Mouse (Mus musculus): ENCODE data around the gene Pigh.

The Pigh gene

DNA sequence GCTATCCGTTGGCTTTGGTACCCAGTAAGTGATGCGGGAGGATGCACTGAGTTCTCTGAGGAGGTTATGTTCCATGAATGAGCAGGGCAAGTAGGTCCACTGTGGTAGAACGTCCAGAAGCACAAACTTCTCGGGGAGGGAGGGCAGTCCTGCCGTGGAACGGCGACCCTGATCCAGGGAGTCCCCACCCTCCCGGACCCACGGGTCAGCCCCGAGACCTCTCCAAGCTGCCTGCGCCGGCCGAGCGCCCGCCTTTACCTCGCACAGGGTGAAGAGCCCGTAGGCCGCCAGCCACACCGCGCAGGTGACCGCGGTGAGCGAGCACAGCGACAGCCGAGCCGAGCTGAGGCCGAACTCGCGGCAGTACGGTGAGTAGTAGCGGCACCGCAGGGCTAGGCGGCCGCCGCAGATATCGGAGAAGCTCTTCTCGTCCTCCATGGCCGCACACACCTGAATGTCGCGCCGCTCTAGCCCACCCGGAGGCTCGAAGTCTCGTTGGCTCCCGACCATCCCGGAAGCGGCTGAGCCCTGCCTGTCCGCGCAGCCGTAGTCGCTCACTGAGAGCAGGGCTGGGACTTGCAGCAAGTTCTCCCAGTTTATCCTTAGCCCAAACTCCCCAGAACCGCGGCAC lies at the start of gene Pigh:
Pigh (minus strand) TSS at position 470 of the 631 bp plus-strand sequence.
- peak; percentile 92 for DNase-seq (ENCODE audit: low spot score)

DNA sequence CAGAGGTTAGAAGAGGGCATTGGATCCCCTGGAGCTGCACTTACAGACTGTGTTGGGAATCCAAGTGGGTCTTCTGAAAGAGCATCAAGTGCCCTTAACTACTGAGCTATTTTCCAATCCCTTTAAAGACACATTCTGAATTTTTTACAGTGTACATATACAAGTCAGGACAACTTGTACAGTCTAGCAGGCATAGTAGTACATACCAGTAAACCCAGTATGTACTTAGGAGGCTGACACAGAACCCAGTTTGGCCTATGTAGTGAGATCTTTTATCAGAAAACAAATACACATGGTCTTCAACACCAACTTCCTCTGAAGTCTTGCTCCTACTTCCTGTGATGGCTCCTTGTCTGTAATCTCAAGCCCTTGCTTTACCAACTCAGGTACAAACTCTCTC lies 49.5 kb upstream of the Pigh start:
- no peak for DNase-seq (ENCODE audit: low spot score)

DNA sequence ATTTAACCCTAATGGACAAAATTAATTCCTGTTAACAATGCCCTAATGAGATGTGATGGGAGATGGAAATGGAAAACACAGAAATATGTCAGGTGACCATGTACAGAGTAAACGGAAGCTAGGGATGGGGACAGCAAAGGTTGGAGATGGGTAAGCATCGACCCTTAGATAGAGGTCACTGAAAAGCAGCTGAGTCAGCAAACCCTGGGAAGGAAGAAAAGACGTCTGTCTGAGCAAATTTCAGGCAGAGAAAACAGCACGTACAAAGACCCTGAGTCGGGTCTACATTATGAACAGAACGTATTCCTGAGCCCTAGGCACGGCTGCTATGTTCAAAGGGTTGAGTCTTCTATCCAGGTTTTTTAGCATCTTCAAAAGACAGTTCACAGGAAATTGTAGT lies 47.5 kb upstream of the Pigh start:
- no peak for DNase-seq (ENCODE audit: low spot score)

DNA sequence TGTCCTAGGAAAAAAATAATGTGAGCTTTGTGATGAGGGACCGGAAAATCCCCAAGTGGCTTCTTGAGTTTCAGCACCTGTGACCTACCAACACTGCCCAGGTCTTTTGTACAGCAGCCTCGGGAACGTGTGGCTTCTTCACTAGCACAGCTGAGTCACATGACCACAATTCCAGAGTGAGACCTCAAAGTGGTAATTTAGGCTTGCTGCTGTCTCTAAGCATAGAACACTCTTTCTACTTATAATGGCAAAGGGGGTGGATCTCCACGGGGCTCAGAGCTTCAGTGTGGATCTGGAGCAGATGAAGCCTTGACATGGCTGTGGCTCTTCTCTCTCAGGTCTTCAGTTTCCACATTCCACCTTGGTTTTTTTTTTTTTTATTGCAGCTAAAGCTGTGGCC lies 45.7 kb upstream of the Pigh start:
- DNase-seq (ENCODE audit: low spot score): no peak

DNA sequence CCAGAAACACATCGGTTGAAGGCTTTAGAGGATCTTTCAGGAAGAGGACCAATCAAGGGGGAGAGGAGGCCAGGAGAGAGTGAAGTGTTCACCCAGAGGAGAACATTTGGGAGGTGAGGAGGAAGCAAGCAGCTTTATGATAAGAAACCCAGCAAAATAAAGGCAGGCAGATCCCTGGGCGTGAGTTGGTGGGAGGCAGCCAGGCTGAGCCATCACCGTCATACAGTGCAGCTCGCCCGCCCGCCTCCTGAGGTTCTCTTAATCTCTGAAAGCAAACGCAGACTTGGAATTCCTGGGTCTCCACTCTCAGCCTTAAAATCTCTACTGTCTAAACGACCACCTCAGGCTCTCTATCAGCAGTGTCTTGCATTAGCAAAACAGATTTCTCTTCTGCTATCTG lies 45.2 kb upstream of the Pigh start:
- DNase-seq (ENCODE audit: low spot score): no peak

DNA sequence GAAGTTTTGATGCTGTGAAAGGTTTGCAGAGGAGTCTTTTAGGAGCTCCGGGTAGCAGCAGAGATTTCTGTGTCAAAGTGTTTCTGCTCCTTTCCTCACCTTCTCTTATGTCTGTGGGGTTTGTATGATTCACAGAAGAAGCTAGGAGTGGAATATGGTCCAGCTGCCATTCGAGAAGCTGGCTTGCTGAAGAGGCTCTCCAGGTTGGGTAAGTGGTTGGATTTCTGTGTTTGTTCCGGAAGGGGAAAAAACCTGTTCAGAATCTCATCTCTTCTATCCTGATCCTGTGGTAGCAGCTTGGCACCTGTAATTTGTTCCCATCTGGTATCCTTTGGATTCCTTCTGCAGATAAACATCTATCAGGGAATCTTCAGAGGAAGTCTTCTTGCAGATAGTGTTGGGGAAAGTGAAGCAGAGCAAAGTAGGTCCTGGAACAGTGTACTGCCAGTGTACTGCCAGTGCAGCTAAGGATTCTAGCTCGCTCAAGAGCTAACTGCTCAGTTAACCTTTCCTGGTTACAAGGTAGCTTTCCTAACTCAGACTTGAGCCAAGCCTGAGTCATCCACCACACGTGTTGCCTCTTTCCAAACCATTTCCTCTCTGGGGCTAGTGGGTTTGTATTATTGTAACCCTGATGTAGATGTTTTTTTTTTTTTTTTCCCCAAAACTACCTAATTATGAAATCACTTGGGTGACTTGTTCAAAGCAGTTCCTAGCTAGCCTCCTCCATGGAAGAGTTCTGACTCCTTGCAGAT lies 42.4 kb upstream of the Pigh start:
- DNase-seq (ENCODE audit: low spot score): no peak

DNA sequence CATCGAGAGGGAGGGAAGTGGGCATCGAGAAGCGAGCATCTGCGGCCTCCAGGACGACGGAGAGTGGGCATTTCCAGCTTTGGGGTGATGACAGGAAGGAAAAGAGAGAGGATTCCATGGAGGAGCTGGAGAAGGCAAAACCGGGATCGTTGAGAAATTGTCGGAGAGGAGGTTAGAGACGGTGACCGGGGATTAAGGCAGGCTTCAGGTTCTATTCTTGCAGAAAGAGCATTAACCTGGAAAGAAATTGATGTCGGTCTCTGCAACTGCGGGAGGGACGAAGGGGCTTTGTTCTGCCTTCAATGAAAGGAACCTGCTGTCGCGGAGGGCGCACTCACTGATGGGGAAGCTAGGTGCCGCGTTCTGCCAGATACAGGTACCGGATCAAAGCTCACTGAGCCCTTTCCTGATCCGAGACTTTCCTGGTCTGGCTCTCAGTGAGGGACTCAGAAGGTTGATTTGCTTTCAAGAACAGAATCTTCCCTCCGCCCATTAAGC lies 41.8 kb upstream of the Pigh start:
- DNase-seq (ENCODE audit: low spot score): no peak

DNA sequence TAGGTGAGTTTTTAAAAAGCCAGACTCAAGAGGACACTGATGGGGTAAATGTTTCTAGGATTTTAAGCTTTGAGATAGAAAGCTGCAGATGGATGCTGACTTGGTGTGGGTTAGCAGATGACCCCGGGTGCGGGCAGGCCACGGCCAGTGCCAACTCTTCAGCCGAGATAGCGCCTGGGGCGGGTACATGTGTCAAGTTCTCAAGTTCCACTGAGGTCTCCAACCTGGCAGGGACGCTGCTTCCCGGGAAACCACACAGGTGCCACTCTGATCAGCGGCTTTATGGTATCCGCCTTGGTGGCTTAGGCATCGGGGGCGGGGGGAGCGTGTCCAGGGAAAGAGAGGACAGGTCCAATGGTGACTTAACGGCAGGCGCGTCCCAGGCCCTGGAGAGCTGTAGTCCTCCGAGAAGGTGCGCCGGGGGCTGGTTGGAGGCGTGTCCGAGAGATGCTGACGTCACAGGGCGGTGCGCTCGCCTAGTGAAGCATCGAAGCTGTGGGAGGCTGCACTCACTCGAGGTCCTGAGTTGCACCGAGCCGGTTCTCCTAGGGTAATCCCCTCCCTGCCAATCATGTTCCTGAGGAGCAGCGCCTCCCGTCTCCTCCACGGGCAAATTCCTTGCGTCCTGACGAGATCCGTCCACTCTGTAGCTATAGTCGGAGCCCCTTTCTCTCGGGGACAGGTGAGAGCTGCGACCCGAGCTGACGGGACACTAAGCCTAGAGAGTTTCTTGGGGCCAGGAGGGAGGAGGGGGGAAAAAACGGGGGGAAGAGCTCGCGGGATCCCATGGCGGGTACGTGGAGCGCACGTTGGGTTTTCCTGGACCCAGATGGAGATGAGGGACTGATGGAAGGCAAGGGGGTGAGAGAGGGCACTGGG lies 41.1 kb upstream of the Pigh start, which contains the start of gene Arg2:
Arg2 (plus strand) TSS at position 479 of the 879 bp plus-strand sequence.
- DNase-seq (ENCODE audit: low spot score): peak; percentile 88

DNA sequence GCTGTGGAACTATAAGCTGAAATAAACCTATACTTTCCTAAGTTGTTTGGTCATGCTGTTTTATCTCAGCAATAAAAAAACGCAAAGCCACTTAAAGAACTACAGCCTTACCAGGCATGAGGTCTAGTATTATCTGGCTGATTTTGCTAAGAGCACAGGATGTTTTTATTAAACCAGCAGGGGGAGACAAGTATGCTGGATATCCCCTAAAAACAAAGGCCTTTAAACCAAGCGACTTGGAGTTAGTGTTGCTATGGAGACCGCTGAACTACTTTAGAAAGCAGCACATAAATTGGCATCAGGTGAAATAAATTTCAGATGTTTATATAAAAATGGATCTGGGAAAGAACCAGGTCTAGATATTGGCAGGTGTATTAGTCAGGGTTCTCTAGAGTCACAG lies 33.4 kb upstream of the Pigh start:
- no peak for DNase-seq (ENCODE audit: low spot score)

DNA sequence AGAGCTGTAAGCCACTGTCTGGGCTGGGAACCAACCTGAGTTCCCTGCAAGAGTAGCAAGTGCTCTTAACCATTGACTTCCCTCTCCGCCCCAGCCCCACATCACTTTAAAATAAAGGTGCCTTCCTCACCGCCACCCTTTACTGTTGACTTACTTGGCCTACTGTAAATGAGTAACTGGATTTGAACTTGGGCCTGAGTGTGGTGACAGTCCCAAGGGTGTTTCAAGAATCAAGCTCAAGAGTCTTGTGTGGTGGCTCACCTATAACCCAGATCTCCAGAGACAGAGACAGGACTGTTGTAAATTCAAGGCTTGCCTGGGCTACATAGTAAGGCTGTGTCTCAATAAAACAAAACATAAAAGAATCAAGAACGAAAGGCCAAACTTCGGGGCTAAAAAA lies 29.5 kb upstream of the Pigh start:
- DNase-seq (ENCODE audit: low spot score): no peak

DNA sequence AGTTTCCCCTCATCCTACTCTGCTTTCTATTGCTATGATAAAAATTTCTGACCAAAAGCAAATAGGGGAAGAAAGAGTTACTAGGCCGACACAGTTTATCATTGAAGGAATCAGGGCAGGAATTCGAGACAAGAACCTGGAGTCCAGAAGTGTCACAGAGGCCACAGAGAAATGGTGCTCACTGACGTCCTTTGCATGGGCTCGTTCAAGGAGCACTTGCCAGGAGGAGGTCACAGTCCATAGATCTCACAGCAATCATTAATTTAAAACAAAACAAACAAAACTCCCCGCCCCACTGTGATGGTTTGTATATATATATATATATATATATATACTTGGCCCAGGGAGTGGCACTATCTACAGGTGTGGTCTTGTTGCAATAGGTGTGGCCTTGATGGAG lies 15.9 kb upstream of the Pigh start:
- DNase-seq (ENCODE audit: low spot score): no peak

DNA sequence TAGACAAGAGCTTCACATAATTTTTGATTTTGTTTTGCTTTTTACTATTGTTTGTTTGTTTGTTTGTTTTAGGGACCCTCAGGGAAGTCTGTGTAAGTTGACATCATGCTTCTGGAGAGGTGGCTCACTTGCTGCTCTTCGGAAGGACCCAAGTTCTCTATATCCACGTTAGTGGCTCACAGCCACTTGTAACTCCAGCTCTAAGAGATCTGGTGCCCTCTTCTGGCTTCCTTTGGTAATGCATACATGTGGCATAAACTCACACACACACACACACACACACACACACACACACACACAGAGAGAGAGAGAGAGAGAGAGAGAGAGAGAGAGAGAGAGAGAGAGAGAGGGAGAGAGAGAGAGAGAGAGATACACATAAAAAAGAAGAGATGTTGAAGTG lies 15.1 kb upstream of the Pigh start:
- no peak for DNase-seq (ENCODE audit: low spot score)

DNA sequence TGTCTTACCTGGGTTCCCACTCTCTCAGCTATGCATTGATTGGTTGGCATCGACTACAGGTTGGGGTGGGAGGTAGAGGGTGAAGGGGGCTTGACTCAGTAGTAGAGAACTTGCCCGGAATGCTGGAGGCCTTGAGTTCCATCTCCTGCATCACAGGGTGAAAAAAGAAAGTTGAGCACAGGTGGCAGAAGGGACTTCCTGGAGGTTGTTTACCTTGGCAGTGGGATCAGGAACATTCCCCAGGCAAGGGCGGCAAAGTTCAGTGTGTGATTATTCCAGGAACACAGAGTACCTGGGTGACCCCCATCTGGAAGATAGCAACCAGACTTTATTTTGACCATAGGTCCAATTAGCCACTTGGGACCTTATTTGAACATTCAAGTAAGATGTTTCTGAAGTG lies 14.3 kb upstream of the Pigh start:
- DNase-seq (ENCODE audit: low spot score): peak; percentile 46

DNA sequence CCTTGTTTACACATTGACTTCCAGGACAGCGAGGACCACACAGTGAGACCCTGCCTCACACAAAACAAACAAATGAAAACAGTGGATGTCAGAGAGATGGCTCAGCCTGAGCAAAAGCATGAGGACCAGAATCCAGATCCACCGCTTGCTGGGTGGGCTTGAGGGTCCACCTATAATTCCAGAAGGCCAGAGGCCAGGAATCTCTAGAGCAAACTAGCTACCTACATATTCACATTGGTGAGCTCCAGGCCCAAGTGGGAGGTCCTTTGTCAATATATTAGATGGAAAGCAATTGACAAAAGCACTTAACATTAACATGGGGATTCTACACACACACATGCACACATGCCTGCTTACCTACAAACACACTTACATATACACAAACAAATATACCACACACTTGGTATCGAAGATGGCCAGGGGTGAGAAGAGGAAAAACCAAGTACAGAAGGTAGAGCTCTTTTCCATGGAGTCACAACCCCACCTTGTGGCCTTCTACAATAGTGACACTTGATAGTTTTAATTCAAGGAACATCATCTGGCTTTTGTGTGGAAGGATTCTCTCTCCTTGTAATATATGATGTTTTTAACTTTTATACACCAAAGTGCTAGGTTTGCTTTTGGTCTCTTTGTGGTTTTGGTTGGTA lies 7.8 kb upstream of the Pigh start:
- DNase-seq (ENCODE audit: low spot score): peak; percentile 24

DNA sequence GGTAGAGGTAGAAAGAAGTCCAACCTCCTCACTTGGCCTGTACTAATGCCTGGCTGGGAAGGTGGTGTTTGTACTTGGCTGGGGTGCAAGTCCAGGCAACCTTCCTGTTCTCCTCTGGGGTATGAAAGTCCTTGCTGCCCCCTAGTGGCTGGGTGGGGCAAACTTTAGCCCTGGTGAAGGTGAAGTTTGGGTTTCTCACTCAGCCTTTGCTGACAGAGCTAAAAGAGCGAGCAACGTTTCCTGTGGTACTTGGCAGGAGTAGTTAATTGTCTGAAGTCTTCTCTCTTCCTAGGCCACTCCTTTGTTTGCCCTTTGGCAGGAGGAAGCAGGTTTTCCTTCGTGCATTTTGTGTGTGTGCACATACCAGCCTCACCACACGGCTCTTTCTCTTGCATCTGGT lies 3.1 kb upstream of the Pigh start:
- peak; percentile 83 for DNase-seq (ENCODE audit: low spot score)

DNA sequence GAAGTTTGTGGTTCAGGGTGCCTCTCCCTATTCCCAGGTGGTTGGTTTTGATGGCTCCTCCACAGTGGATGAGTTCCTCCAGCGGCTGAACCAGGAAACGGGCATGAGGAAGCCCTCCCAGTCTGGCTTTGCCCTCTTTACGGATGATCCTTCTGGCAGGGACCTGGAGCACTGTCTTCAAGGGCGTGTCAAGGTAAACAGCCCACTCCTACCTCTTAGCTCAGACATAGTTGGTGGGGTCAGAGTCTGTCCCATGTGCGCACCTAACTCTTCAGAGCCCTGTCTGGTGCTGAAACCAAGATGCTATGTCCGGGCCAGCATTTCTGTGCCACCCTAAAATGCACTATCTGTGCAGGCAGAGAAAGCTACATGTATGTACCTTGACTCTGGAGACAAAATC lies 16.1 kb downstream of the Pigh start:
- DNase-seq (ENCODE audit: low spot score): no peak

DNA sequence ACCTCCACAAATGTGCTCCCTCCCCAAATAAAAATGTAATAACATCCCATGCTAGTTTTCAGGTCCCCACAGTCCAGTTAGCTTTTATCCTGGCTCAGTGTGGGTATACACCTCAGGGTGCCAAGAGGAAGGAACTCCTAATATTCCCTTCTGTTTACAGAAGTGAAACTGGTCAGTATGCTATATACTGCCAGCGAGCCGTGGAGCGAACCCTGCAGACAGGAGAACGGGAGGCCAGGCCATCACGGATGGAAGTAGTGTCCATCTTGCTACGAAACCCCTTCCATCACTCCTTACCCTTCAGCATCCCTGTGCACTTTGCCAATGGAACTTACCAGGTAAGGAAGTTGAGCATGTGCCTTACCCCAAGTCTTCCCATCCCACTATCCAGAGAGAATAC lies 16.9 kb downstream of the Pigh start:
- no peak for DNase-seq (ENCODE audit: low spot score)

DNA sequence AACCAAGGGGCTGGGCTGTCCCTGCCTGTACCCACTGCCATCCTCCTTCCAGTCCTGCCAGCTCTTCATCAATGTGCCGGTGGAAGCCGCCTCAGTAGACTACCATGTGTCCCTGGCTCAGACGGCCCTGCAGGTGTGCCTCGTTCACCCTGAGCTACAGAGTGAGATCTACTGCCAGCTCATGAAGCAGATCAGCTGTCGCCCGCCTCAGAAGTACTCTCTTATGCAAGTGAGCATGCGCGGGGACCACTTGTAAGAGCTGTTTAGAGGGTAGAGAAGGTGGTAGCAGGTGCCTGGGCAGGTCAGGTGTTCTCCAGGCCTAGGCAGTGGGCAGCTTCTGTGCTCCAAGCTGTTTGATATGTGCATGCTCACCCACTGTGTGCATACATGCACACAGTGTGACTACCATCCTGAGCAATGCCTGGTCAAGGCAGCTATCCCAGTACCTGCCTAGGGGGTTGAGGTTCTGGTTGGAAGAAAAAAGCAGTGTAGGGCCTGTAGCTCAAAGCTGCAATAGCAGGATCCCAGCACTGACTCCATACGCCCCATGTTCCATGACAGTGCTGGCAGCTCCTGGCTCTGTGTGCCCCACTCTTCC lies 18.6 kb downstream of the Pigh start:
- no peak for DNase-seq (ENCODE audit: low spot score)

DNA sequence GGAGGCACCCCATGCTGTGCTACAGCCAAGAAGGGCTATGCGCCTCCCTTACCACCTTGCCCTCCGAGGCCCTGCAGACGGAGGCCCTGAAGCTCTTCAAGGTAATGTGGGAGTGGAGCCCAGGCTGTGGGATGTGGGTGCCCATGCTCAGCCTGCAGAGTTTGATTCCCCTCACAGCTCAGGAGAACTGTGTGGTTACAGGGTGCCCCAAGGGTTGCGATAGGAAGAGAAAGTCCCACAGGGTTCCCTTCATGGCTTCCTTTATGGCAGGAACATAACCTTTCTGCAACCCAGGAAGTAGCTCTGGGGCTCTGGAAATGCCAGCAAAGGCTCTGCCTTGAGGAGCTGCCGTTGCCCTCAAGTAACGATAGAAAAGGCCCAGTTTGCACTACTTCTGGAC lies 19.5 kb downstream of the Pigh start:
- no peak for DNase-seq (ENCODE audit: low spot score)

DNA sequence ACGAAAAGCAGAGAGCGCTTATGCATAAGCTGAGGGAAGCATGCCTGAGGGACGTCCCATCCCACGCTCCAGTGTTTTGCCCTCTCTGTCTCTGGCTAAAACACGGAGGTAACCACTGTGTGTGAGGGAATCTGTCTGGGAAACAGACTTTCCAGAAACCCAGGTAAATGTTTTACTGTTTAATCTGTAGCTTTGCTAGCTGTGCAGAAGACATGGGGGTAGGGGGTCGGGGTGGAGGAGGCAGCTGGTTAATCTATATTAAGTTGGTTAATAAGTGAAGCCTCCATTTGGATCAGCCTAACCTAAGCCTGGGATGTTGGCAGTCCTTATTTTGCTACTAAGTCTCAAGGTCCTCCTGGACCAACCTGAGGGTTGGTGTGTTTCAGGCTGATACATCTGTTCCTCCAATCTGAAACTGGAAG lies 20.3 kb downstream of the Pigh start:
- no peak for DNase-seq (ENCODE audit: low spot score)

DNA sequence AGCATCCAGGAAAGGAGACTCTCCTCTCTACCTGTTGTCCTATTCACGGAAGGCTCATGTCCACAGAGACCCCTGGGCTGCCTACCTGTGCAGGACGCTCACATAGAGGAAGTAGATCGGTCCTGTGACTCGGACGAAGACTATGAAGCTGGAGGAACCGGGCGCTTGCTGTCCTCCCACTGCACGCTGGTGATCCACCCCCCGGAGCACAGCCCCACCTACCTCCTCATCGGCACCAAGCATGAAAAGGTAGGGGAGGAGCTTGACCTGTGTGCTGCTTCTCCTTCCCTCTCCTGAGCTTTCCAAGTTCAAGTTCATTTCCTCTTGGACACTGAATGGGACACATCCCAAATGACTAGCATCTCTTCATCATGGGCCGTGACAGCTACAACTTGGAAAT lies 21.1 kb downstream of the Pigh start:
- DNase-seq (ENCODE audit: low spot score): no peak

DNA sequence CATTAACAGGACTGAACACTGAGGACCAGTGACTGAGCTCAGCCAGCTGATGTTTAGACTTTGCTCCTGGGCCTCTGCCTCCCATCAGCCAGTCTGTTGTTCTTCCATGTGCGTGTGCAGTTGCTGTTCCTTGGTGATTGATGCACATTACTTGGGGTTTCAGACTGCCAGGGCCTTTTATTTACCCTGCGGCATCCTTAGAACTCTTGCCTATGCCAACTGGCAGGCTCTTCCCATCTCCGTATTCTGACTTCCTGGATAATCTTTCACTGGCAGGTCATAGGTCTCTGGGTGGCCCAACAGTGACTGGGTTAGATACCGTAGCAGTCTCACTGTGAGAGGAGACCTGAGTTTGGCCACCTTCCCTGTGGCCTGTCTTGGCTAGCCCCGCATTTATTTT lies 21.9 kb downstream of the Pigh start:
- no peak for DNase-seq (ENCODE audit: low spot score)
